14 mouse cellular contexts compared by ENCODE assay signal in genomic region chr3:142834761-142835160, GRCm38 (mm10).
"Had no signal": no experiment of that assay in that cellular context is flagged by ENCODE, and none has a peak within 500 bp of the region (broad histone marks: within the 10 kb centered on the region; RNA-seq: fewer than 3 reads in every experiment).

No protein-coding gene starts in this region.

- H3K9me3 ChIP-seq: limb, embryonic 10.5 days; midbrain, embryonic 15.5 days; neural tube, embryonic 12.5 days had no signal

- H3K4me2 ChIP-seq: midbrain, embryonic 11.5 days; midbrain, embryonic 15.5 days; neural tube, embryonic 12.5 days had no signal

- H3K4me1 ChIP-seq: limb, embryonic 10.5 days; midbrain, embryonic 15.5 days; neural tube, embryonic 12.5 days had no signal

- H3K9ac ChIP-seq: midbrain, embryonic 15.5 days; neural tube, embryonic 12.5 days had no signal

- H3K27me3 ChIP-seq: midbrain, embryonic 15.5 days; neural tube, embryonic 12.5 days had no signal

- ATAC-seq: lung, postnatal 0 days; midbrain, embryonic 15.5 days had no signal

- H3K36me3 ChIP-seq: midbrain, embryonic 15.5 days; neural tube, embryonic 12.5 days had no signal

- H3K4me3 ChIP-seq: limb, embryonic 10.5 days; midbrain, embryonic 15.5 days; neural tube, embryonic 12.5 days had no signal

- DNase-seq: kidney, adult 11 months; kidney, adult 9 months; kidney, postnatal 36 days; lung, adult 2 months; lung, postnatal 36 days; spleen, adult 18-20 months; thymus, adult 2 months; thymus, postnatal 25 days had no signal

- H3K27ac ChIP-seq: kidney, postnatal 0 days; limb, embryonic 10.5 days; midbrain, embryonic 15.5 days; neural tube, embryonic 12.5 days had no signal
